Mouse (Mus musculus): ENCODE data around the gene Foxn1. TPM values are rescaled to one million over a fixed set of nuclear protein-coding genes. Genes with fewer than 3 reads are reported as not detected.

Gene Foxn1
- polyA plus RNA-seq, 1 experiment from 2014 or later = not detected

GRCm38 (mm10) chr11:78401469-78401868 lies 15.1 kb upstream of the Foxn1 start:
- Histone ChIP-seq H3K4me2 (replicated peaks; ENCODE audit: low read depth, low read length) (no peak overlapping the region), H3K27me3 (replicated peaks; ENCODE audit: insufficient read depth, low read length) (no peaks in the 10 kb centered on the region), H3K9me3 (ENCODE audit: low read length) (no peaks in the 10 kb centered on the region), H3K4me1 (ENCODE audit: insufficient read depth, low read depth, low read length) (no peaks in the 10 kb centered on the region; the same call in 1 of the 2 replicates), H3K36me3 (ENCODE audit: insufficient read depth, low read length) (no peaks in the 10 kb centered on the region), H3K9ac (replicated peaks; ENCODE audit: low read depth) (no peak overlapping the region), H3K4me3 (ENCODE audit: low read depth, low read length) (no peak overlapping the region), H3K27ac (ENCODE audit: low read length) (no peak overlapping the region)
- TF ChIP-seq CTCF (IDR thresholded peaks at IDR 0.05) (no peak), EP300 (IDR thresholded peaks at IDR 0.05) (no peak)
- ATAC-seq = no peak
- no peak for DNase-seq (ENCODE audit: low spot score)
- 69% methylated on average over 3 of the region's 3 CpGs for WGBS

DNA sequence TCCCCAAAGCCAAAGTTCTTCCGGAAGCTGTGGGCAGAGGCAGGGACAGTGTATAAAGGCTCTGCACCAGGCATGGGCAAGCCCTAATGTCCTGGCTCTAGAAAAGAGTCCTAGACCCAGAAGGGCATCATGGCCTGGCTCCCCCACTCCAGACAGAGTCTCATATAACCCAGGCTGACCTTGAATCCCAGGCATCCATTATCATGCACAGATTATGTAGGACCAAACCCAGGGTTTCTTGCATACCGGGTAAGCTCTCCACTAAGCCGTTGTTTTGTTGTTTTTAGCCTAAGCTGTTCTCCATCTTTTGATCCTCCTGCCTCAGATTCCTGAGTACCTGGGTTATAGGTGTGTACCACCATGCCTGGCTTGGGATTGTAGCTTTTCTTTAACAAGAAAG lies 14.6 kb upstream of the Foxn1 start:
- Histone ChIP-seq H3K27me3 (replicated peaks; ENCODE audit: insufficient read depth, low read length) (no peaks in the 10 kb centered on the region), H3K4me2 (replicated peaks; ENCODE audit: low read depth, low read length) (no peak overlapping the region), H3K36me3 (ENCODE audit: insufficient read depth, low read length) (no peaks in the 10 kb centered on the region), H3K27ac (ENCODE audit: low read length) (no peak overlapping the region), H3K9me3 (ENCODE audit: low read length) (no peaks in the 10 kb centered on the region), H3K9ac (replicated peaks; ENCODE audit: low read depth) (no peak overlapping the region), H3K4me1 (ENCODE audit: insufficient read depth, low read depth, low read length) (no peaks in the 10 kb centered on the region; the same call in 1 of the 2 replicates), H3K4me3 (ENCODE audit: low read depth, low read length) (no peak overlapping the region)
- DNase-seq (ENCODE audit: low spot score) (no peak), ATAC-seq (no peak)
- 56% methylated on average over 3 of the region's 3 CpGs for WGBS
- TF ChIP-seq CTCF (IDR thresholded peaks at IDR 0.05) (no peak), EP300 (IDR thresholded peaks at IDR 0.05) (no peak)

- Histone ChIP-seq H3K9me3 (ENCODE audit: low read length) (no peaks in the 10 kb centered on the region), H3K27ac (ENCODE audit: low read length) (no peak overlapping the region), H3K4me1 (ENCODE audit: insufficient read depth, low read depth, low read length) (no peaks in the 10 kb centered on the region; the same call in 1 of the 2 replicates), H3K4me2 (replicated peaks; ENCODE audit: low read depth, low read length) (no peak overlapping the region), H3K4me3 (ENCODE audit: low read depth, low read length) (no peak overlapping the region), H3K36me3 (ENCODE audit: insufficient read depth, low read length) (no peaks in the 10 kb centered on the region), H3K27me3 (replicated peaks; ENCODE audit: insufficient read depth, low read length) (no peaks in the 10 kb centered on the region), H3K9ac (replicated peaks; ENCODE audit: low read depth) (no peak overlapping the region)
- no peak for TF ChIP-seq EP300 (IDR thresholded peaks at IDR 0.05)
- peak; percentile 98 for TF ChIP-seq CTCF (IDR thresholded peaks at IDR 0.05)
- ATAC-seq = no peak
- WGBS = 14% methylated on average over 8 of the region's 8 CpGs
- DNase-seq (ENCODE audit: low spot score) = peak; percentile 81
These were observed 13.3 kb upstream of the Foxn1 start for GRCm38 (mm10) chr11:78399680-78400079.

GRCm38 (mm10) chr11:78398212-78398611 lies 11.9 kb upstream of the Foxn1 start:
- ATAC-seq (no peak), DNase-seq (ENCODE audit: low spot score) (no peak)
- no peaks in the 10 kb centered on the region for H3K9me3 ChIP-seq (ENCODE audit: low read length)

GRCm38 (mm10) chr11:78397397-78397796 lies 11.0 kb upstream of the Foxn1 start:
- peak; percentile 52 for ATAC-seq
- WGBS = 9% methylated on average over 18 of the region's 18 CpGs
- H3K27me3 ChIP-seq (replicated peaks; ENCODE audit: insufficient read depth, low read length) = no peaks in the 10 kb centered on the region
- no peaks in the 10 kb centered on the region; the same call in 1 of the 2 replicates for H3K4me1 ChIP-seq (ENCODE audit: insufficient read depth, low read depth, low read length)
- TF ChIP-seq CTCF (IDR thresholded peaks at IDR 0.05) = peak; percentile 84
- no peak for TF ChIP-seq EP300 (IDR thresholded peaks at IDR 0.05)
- H3K4me3 ChIP-seq (ENCODE audit: low read depth, low read length) = no peak overlapping the region
- DNase-seq (ENCODE audit: low spot score) = peak; percentile 81
- H3K27ac ChIP-seq (ENCODE audit: low read length) = no peak overlapping the region
- H3K9me3 ChIP-seq (ENCODE audit: low read length) = no peaks in the 10 kb centered on the region
- no peak overlapping the region for H3K4me2 ChIP-seq (replicated peaks; ENCODE audit: low read depth, low read length)
- H3K9ac ChIP-seq (replicated peaks; ENCODE audit: low read depth) = no peak overlapping the region
- H3K36me3 ChIP-seq (ENCODE audit: insufficient read depth, low read length) = no peaks in the 10 kb centered on the region

More at GRCm38 (mm10) chr11:78398212-78398611, 11.9 kb upstream of the Foxn1 start:
- Histone ChIP-seq H3K27ac (ENCODE audit: low read length) (no peak overlapping the region), H3K9ac (replicated peaks; ENCODE audit: low read depth) (no peak overlapping the region), H3K4me2 (replicated peaks; ENCODE audit: low read depth, low read length) (no peak overlapping the region), H3K4me1 (ENCODE audit: insufficient read depth, low read depth, low read length) (no peaks in the 10 kb centered on the region; the same call in 1 of the 2 replicates), H3K36me3 (ENCODE audit: insufficient read depth, low read length) (no peaks in the 10 kb centered on the region), H3K27me3 (replicated peaks; ENCODE audit: insufficient read depth, low read length) (no peaks in the 10 kb centered on the region), H3K4me3 (ENCODE audit: low read depth, low read length) (no peak overlapping the region)
- TF ChIP-seq CTCF (IDR thresholded peaks at IDR 0.05) (no peak), EP300 (IDR thresholded peaks at IDR 0.05) (no peak)
- WGBS = 77% methylated on average over 6 of the region's 6 CpGs

DNA sequence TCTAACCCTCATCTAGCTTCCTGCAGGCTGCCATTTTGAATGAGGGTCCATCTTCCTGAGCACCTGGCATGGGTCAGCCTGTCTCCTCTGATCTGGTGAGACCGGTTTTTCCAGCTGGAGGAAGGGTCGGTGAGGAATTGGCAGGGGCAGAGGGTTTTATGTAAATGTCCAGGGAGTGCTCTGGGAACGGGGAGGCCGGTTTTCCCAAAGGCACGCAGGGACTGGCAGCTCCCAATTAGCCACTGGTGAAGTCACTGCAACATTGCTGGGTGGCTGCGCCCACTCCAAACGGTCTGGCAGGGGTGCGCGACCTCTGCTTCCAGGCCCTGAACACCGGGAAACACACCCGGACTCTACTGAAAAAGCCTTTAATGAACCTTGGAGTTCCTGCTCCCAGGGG lies 10.6 kb upstream of the Foxn1 start:
- 36% methylated on average over 11 of the region's 11 CpGs for WGBS
- ATAC-seq (no peak), DNase-seq (ENCODE audit: low spot score) (peak; percentile 14)
- H3K36me3 ChIP-seq (ENCODE audit: insufficient read depth, low read length) = no peaks in the 10 kb centered on the region
- H3K9me3 ChIP-seq (ENCODE audit: low read length) = no peaks in the 10 kb centered on the region
- no peak for TF ChIP-seq CTCF (IDR thresholded peaks at IDR 0.05)
- TF ChIP-seq EP300 (IDR thresholded peaks at IDR 0.05) = no peak
- no peaks in the 10 kb centered on the region; the same call in 1 of the 2 replicates for H3K4me1 ChIP-seq (ENCODE audit: insufficient read depth, low read depth, low read length)
- H3K4me2 ChIP-seq (replicated peaks; ENCODE audit: low read depth, low read length) = no peak overlapping the region
- no peak overlapping the region for H3K9ac ChIP-seq (replicated peaks; ENCODE audit: low read depth)
- no peaks in the 10 kb centered on the region for H3K27me3 ChIP-seq (replicated peaks; ENCODE audit: insufficient read depth, low read length)
- no peak overlapping the region for H3K27ac ChIP-seq (ENCODE audit: low read length)
- no peak overlapping the region for H3K4me3 ChIP-seq (ENCODE audit: low read depth, low read length)

DNA sequence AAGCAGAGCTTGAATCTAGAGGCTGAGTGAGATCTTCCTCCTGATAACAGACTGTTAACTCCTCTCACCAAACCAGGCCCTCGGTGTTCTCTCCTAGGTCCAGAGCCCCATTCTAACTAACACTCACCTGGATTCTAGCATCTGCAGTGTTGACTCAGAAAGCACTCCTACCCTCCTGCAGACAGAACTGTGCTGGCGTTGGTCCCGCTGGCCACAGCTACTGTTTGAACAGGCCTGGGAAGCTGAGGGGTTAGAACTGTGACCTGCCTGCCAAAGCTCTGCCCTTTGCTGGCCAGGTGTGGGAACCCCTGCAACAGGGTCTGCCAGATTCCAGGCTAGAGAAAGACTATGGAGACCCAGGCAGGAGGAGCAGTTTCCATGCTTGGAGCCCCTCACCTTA lies 6.4 kb upstream of the Foxn1 start:
- H3K4me2 ChIP-seq (replicated peaks; ENCODE audit: low read depth, low read length) = no peak overlapping the region
- no peak overlapping the region for H3K27ac ChIP-seq (ENCODE audit: low read length)
- no peaks in the 10 kb centered on the region for H3K27me3 ChIP-seq (replicated peaks; ENCODE audit: insufficient read depth, low read length)
- TF ChIP-seq CTCF (IDR thresholded peaks at IDR 0.05) (no peak), EP300 (IDR thresholded peaks at IDR 0.05) (no peak)
- H3K9me3 ChIP-seq (ENCODE audit: low read length) = no peaks in the 10 kb centered on the region
- ATAC-seq (peak; percentile 90), DNase-seq (ENCODE audit: low spot score) (peak; percentile 89)
- no peak overlapping the region for H3K4me3 ChIP-seq (ENCODE audit: low read depth, low read length)
- WGBS = 56% methylated on average over 3 of the region's 3 CpGs
- no peaks in the 10 kb centered on the region for H3K4me1 ChIP-seq (ENCODE audit: insufficient read depth, low read depth, low read length)
- H3K9ac ChIP-seq (replicated peaks; ENCODE audit: low read depth) = no peak overlapping the region
- no peaks in the 10 kb centered on the region for H3K36me3 ChIP-seq (ENCODE audit: insufficient read depth, low read length)

All from lung, postnatal 0 days (tissue).